Mouse (Mus musculus) liver, postnatal 0 days (tissue): ENCODE results near the gene Gmnn.

Experiments
- CTCF ChIP-seq: sonication (generic); IDR thresholded peaks from 2 replicates; pipeline ENCODE4 v1.5.1; 2016; ENCODE audit warnings: antibody characterized with exemption, low read depth
- EP300 ChIP-seq: IDR thresholded peaks from 2 replicates; pipeline ENCODE4 v1.6.1; 2016; ENCODE audit warnings: antibody characterized with exemption, low read depth, mild to moderate bottlenecking

DNA sequence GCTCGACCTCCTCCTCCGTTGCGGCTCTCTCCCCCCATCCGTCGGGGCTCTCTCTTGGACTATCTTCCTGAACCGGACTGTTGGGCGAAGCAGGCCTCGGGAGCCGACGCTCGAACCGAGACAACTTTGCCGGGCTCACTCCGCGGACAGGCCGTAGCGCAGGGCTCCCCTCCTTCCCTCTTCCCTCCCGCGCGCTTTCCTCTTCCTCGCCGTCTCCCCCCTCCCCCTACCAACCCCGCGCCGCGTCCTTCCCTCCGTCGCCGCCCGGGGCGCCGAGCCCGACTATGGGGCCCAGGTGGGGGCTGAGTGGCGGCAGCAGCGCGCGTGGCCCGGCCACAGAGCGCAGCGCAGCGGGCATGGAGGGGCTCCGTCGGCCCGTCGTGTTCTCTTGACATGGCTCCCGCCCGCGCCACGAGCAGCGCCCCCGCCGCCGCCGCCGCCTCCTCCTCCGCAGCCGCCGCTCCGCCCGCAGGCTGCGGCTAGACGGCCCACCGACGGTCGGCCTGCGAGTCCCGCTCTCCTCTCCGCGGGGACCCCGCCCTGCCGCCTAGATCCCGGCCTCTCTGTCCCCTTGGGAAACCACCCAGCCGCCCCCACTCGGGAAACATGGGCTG is 39.7 kb upstream of the Gmnn start, which contains the start of gene BC005537:
- no peak; the same call in 1 of the 2 replicates for TF ChIP-seq CTCF
- TF ChIP-seq EP300, result no peak
